Mouse (Mus musculus) myocyte (in vitro differentiated cells): ENCODE results near the gene Cep170. TPM values are rescaled to one million over a fixed set of nuclear protein-coding genes. Genes with fewer than 3 reads are reported as not detected.

ENCODE experiments used
- H3K27me3 ChIP-seq: one replicate; pipeline ENCODE4 v1.6.1; 2011; ENCODE audit not compliant: control insufficient read depth, insufficient read depth, insufficient read length
- H3K36me3 ChIP-seq: one replicate; pipeline ENCODE4 v1.6.1; 2011; ENCODE audit not compliant: control insufficient read depth, insufficient read depth
- H3K4me2 ChIP-seq: one replicate; pipeline ENCODE4 v1.6.1; 2011; ENCODE audit warnings: low read depth, control low read depth
- H3K4me3 ChIP-seq: one replicate; pipeline ENCODE4 v1.5.1; 2011; ENCODE audit warnings: mild to moderate bottlenecking, control low read depth, moderate library complexity
- H3K79me2 ChIP-seq: one replicate; pipeline ENCODE4 v1.6.1; 2011; ENCODE audit not compliant: control insufficient read depth, insufficient read depth
- H3ac ChIP-seq: one replicate; pipeline ENCODE4 v1.6.1; 2011; ENCODE audit not compliant: control insufficient read depth, insufficient read length
- CEBPB ChIP-seq: IDR thresholded peaks from 2 replicates; pipeline ENCODE4 v1.6.1; 2011; ENCODE audit warnings: mild to moderate bottlenecking, moderate library complexity; ENCODE audit not compliant: poor library complexity, insufficient read depth, severe bottlenecking
- E2F4 ChIP-seq: IDR thresholded peaks from one replicate; pipeline ENCODE4 v1.6.1; 2011; ENCODE audit warnings: mild to moderate bottlenecking, control low read depth, moderate library complexity; ENCODE audit not compliant: insufficient read depth
- MAX ChIP-seq: IDR thresholded peaks from one replicate; pipeline ENCODE4 v1.6.1; 2011; ENCODE audit warnings: low read depth, mild to moderate bottlenecking, control low read depth
- MYOD1 ChIP-seq, 3 experiments: IDR thresholded peaks; one replicate each; pipeline ENCODE4 v1.6.1; 2011; ENCODE audit warnings: control low read depth in 2 of 3, low read depth in 2 of 3, mild to moderate bottlenecking in 2 of 3, moderate library complexity in 1 of 3; ENCODE audit not compliant: insufficient read length in 2 of 3, control insufficient read depth in 1 of 3
- MYOG ChIP-seq, 3 experiments: IDR thresholded peaks; one replicate each; pipeline ENCODE4 v1.6.1; 2011; ENCODE audit warnings: control low read depth in 2 of 3, low read depth in 2 of 3, mild to moderate bottlenecking in 2 of 3; ENCODE audit not compliant: insufficient read length in 2 of 3, control insufficient read depth in 1 of 3, insufficient read depth in 1 of 3
- POLR2A ChIP-seq: IDR thresholded peaks from one replicate; pipeline ENCODE4 v1.6.1; 2011; ENCODE audit warnings: low read depth, mild to moderate bottlenecking, control low read depth, moderate library complexity; ENCODE audit not compliant: insufficient read length
- POLR2AphosphoS2 ChIP-seq: IDR thresholded peaks from one replicate; pipeline ENCODE4 v1.6.1; 2011; ENCODE audit warnings: low read depth, control low read depth; ENCODE audit not compliant: insufficient read length
- REST ChIP-seq: IDR thresholded peaks from one replicate; pipeline ENCODE4 v1.6.1; 2011; ENCODE audit warnings: mild to moderate bottlenecking, control low read depth, moderate library complexity; ENCODE audit not compliant: insufficient read depth, insufficient read length
- SRF ChIP-seq: IDR thresholded peaks from one replicate; pipeline ENCODE4 v1.6.1; 2011; ENCODE audit warnings: low read depth; ENCODE audit not compliant: control insufficient read depth, insufficient read length
- TCF12 ChIP-seq: IDR thresholded peaks from one replicate; pipeline ENCODE4 v1.6.1; 2011; ENCODE audit warnings: mild to moderate bottlenecking, control low read depth; ENCODE audit not compliant: poor library complexity, insufficient read depth, severe bottlenecking
- TCF3 ChIP-seq: IDR thresholded peaks from one replicate; pipeline ENCODE4 v1.6.1; 2011; ENCODE audit warnings: low read depth, control low read depth; ENCODE audit not compliant: insufficient read length
- USF1 ChIP-seq: IDR thresholded peaks from one replicate; pipeline ENCODE4 v1.6.1; 2011; ENCODE audit warnings: low read depth, mild to moderate bottlenecking, control low read depth, moderate library complexity
- polyA plus RNA-seq: library from polyadenylated mRNA; unstranded; fragments of >200 nt; fragmentation: generic; extraction: Trizol; gene quantifications from one replicate; pipeline ENCODE4 v1.2.1, GENCODE M21; 2012; ENCODE audit warnings: missing spikeins

Gene Cep170
- polyA plus RNA-seq, 1 experiment: 15.4 TPM

GRCm38 (mm10) chr1:176832071-176832470 lies 18.2 kb upstream of the Cep170 start:
- TF ChIP-seq SRF (no peak), MAX (no peak), E2F4 (no peak), TCF3 (no peak), POLR2A (no peak), MYOD1 (IDR thresholded peaks at IDR 0.05; ENCODE audit: control insufficient read depth in 1 of 3, insufficient read length in 2 of 3, low read depth in 2 of 3) (no peak), CEBPB (no peak), POLR2AphosphoS2 (no peak), MYOG (IDR thresholded peaks at IDR 0.05; ENCODE audit: control insufficient read depth in 1 of 3, insufficient read depth in 1 of 3, insufficient read length in 2 of 3, low read depth in 2 of 3) (no peak), REST (no peak), USF1 (no peak), TCF12 (no peak)

GRCm38 (mm10) chr1:176828666-176829065 lies 14.8 kb upstream of the Cep170 start:
- Histone ChIP-seq H3ac (no peak overlapping the region), H3K4me3 (no peak overlapping the region), H3K27me3 (no peaks in the 10 kb centered on the region), H3K79me2 (peaks cover 5% of the 10 kb centered on the region), H3K36me3 (peaks cover 5% of the 10 kb centered on the region), H3K4me2 (no peak overlapping the region)
- TF ChIP-seq MYOD1 (IDR thresholded peaks at IDR 0.05; ENCODE audit: control insufficient read depth in 1 of 3, insufficient read length in 2 of 3, low read depth in 2 of 3): no peak
- TF ChIP-seq E2F4: no peak
- TF ChIP-seq USF1: no peak
- no peak for TF ChIP-seq TCF12
- TF ChIP-seq POLR2AphosphoS2: no peak
- no peak for TF ChIP-seq REST
- no peak for TF ChIP-seq MYOG (IDR thresholded peaks at IDR 0.05; ENCODE audit: control insufficient read depth in 1 of 3, insufficient read depth in 1 of 3, insufficient read length in 2 of 3, low read depth in 2 of 3)
- no peak for TF ChIP-seq SRF
- TF ChIP-seq TCF3: no peak
- TF ChIP-seq POLR2A: no peak
- no peak for TF ChIP-seq MAX
- no peak for TF ChIP-seq CEBPB

More at GRCm38 (mm10) chr1:176832071-176832470, 18.2 kb upstream of the Cep170 start:
- H3K27me3 ChIP-seq: no peaks in the 10 kb centered on the region
- peaks cover 15% of the 10 kb centered on the region for H3K79me2 ChIP-seq
- H3K36me3 ChIP-seq: peaks cover 5% of the 10 kb centered on the region
- peak overlapping the region; percentile 66 for H3K4me2 ChIP-seq
- no peak overlapping the region for H3ac ChIP-seq
- no peak overlapping the region for H3K4me3 ChIP-seq

GRCm38 (mm10) chr1:176827945-176828485 lies 14.1 kb upstream of the Cep170 start:
- H3K79me2 ChIP-seq: peaks cover 5% of the 10 kb centered on the region
- peak overlapping the region; percentile 56 for H3K4me2 ChIP-seq
- H3K36me3 ChIP-seq: peaks cover 5% of the 10 kb centered on the region
- TF ChIP-seq POLR2A (no peak), TCF12 (no peak), E2F4 (no peak), POLR2AphosphoS2 (no peak), CEBPB (no peak), MYOD1 (IDR thresholded peaks at IDR 0.05; ENCODE audit: control insufficient read depth in 1 of 3, insufficient read length in 2 of 3, low read depth in 2 of 3) (no peak), USF1 (no peak), MAX (no peak), REST (no peak), SRF (no peak), MYOG (IDR thresholded peaks at IDR 0.05; ENCODE audit: control insufficient read depth in 1 of 3, insufficient read depth in 1 of 3, insufficient read length in 2 of 3, low read depth in 2 of 3) (no peak), TCF3 (no peak)
- H3ac ChIP-seq: no peak overlapping the region
- no peaks in the 10 kb centered on the region for H3K27me3 ChIP-seq
- H3K4me3 ChIP-seq: no peak overlapping the region

GRCm38 (mm10) chr1:176827365-176827764 lies 13.5 kb upstream of the Cep170 start:
- no peak overlapping the region for H3K4me3 ChIP-seq
- TF ChIP-seq MYOD1 (IDR thresholded peaks at IDR 0.05; ENCODE audit: control insufficient read depth in 1 of 3, insufficient read length in 2 of 3, low read depth in 2 of 3): peak in 1 of 3 experiments; percentile 38
- no peak for TF ChIP-seq MAX
- TF ChIP-seq MYOG (IDR thresholded peaks at IDR 0.05; ENCODE audit: control insufficient read depth in 1 of 3, insufficient read depth in 1 of 3, insufficient read length in 2 of 3, low read depth in 2 of 3): peak in 1 of 3 experiments; percentile 42
- H3K4me2 ChIP-seq: peak overlapping the region; percentile 69
- peaks cover 5% of the 10 kb centered on the region for H3K36me3 ChIP-seq
- H3ac ChIP-seq: no peak overlapping the region
- H3K27me3 ChIP-seq: no peaks in the 10 kb centered on the region
- peaks cover 5% of the 10 kb centered on the region for H3K79me2 ChIP-seq

GRCm38 (mm10) chr1:176826931-176827330 lies 13.1 kb upstream of the Cep170 start:
- TF ChIP-seq TCF3 (no peak), POLR2AphosphoS2 (no peak), TCF12 (no peak), REST (no peak), E2F4 (no peak), CEBPB (no peak), MAX (no peak), MYOD1 (IDR thresholded peaks at IDR 0.05; ENCODE audit: control insufficient read depth in 1 of 3, insufficient read length in 2 of 3, low read depth in 2 of 3) (no peak), SRF (no peak), USF1 (no peak), POLR2A (no peak), MYOG (IDR thresholded peaks at IDR 0.05; ENCODE audit: control insufficient read depth in 1 of 3, insufficient read depth in 1 of 3, insufficient read length in 2 of 3, low read depth in 2 of 3) (no peak)
- H3K27me3 ChIP-seq: no peaks in the 10 kb centered on the region
- H3K36me3 ChIP-seq: peaks cover 5% of the 10 kb centered on the region
- H3K4me2 ChIP-seq: peak overlapping the region; percentile 69
- no peak overlapping the region for H3K4me3 ChIP-seq
- H3K79me2 ChIP-seq: peaks cover 5% of the 10 kb centered on the region
- no peak overlapping the region for H3ac ChIP-seq
